Mouse (Mus musculus): ENCODE results near the gene Gm20831. TPM values are rescaled to one million over a fixed set of nuclear protein-coding genes. Genes with fewer than 3 reads are reported as not detected.
"Not testable (repeated sequence)": the region's sequence is repeated elsewhere in the genome, so short reads cannot be mapped to it uniquely, and the experiment has no call there.

Gene Gm20831
- polyA plus RNA-seq (2015; fragmentation: Nextera tagmentation; extraction: Ambion mirVana) = not detected in 2 replicates

DNA sequence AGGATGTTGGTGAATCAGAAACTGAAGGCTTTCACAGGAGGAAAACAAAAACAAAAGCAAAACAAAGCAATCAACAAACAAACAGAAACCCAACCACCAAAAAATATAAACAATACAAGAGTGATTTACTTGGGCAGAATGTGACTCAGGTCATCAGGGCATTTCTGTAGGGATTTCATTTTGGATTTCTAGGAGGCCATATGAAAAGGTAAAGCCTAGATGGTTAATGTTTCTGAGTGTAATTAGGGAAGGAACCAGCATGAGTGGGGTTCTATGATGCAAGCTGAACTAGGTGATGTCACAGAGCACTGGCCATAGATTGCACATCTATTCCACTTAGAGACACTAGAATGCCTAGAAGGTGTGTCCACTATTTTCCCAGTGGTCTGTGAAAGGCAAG, at the start of gene Gm20831, which contains the start of gene Gm20772:
TSS of gene Gm20831 (plus strand) at position 301 of the 400 bp plus-strand sequence.
TSS of gene Gm20772 (plus strand) at position 301 of the 400 bp plus-strand sequence.
- not testable (repeated sequence) for H3K9ac ChIP-seq (ENCODE audit: low read depth, low read length); H3K9me3 ChIP-seq (ENCODE audit: control insufficient read depth, low read length)

GRCm38 (mm10) chrY:17846166-17846565, 28.4 kb upstream of the Gm20831 start, which contains the start of gene Gm21904:
Gm21904 (minus strand) TSS chrY:17846266.
- H3K9me3 ChIP-seq (ENCODE audit: control insufficient read depth, low read length); H3K9ac ChIP-seq (ENCODE audit: low read depth, low read length); ATAC-seq; H3K27me3 ChIP-seq (replicated peaks; ENCODE audit: control insufficient read depth, insufficient read depth, low read length); H3K27ac ChIP-seq (ENCODE audit: low read depth, low read length); H3K4me2 ChIP-seq (ENCODE audit: low read length); H3K4me3 ChIP-seq (ENCODE audit: low read length); H3K36me3 ChIP-seq (ENCODE audit: control insufficient read depth, insufficient read depth, low read length); H3K4me1 ChIP-seq (ENCODE audit: control insufficient read depth, insufficient read depth, low read depth, low read length): not testable (repeated sequence)
- WGBS = no CpG with 5 or more reads among the region's 3 CpGs

More for the DNA sequence above, at the start of gene Gm20831, which contains the start of gene Gm20772:
- H3K4me3 ChIP-seq (ENCODE audit: low read length); H3K27me3 ChIP-seq (replicated peaks; ENCODE audit: control insufficient read depth, insufficient read depth, low read length); H3K4me2 ChIP-seq (ENCODE audit: low read length); H3K4me1 ChIP-seq (ENCODE audit: control insufficient read depth, insufficient read depth, low read depth, low read length); H3K36me3 ChIP-seq (ENCODE audit: control insufficient read depth, insufficient read depth, low read length); H3K27ac ChIP-seq (ENCODE audit: low read depth, low read length); ATAC-seq: not testable (repeated sequence)

DNA sequence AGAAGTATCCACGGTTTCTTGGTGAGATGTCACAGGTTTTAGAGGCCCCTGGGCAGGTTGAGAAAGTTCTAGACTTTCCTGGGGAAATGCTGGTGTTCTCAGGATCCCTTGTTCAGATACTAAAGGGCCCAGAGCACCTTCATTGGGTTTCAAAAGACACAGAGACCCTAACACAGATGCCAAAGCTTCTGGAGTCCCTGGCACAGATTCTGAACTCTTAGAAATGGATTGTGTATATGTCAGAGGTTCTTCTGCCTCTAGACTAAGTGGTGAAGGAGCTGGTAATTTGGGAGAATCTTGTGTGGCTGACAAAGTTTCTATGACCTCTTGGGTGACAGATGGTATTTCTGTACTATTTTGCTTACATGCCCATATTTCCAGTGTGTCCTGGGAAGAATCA, 62.7 kb downstream of the Gm20831 start, which contains the start of gene Srsy:
TSS of gene Srsy (minus strand) at position 101 of the 400 bp plus-strand sequence.
- H3K4me2 ChIP-seq (ENCODE audit: low read length); H3K4me3 ChIP-seq (ENCODE audit: low read length); H3K27ac ChIP-seq (ENCODE audit: low read depth, low read length); H3K4me1 ChIP-seq (ENCODE audit: control insufficient read depth, insufficient read depth, low read depth, low read length); ATAC-seq; H3K27me3 ChIP-seq (replicated peaks; ENCODE audit: control insufficient read depth, insufficient read depth, low read length); H3K9me3 ChIP-seq (ENCODE audit: control insufficient read depth, low read length); H3K36me3 ChIP-seq (ENCODE audit: control insufficient read depth, insufficient read depth, low read length); H3K9ac ChIP-seq (ENCODE audit: low read depth, low read length): not testable (repeated sequence)
- WGBS = no CpG with 5 or more reads among the region's 1 CpGs

Other genes starting within 250 kb of the Gm20831 start
- gene Gm21904, start 28.5 kb upstream of the Gm20831 start, polyA plus RNA-seq (2015; fragmentation: Nextera tagmentation; extraction: Ambion mirVana) = not detected in 2 replicates
- not detected in 2 replicates for gene Gm20772, start within 50 bp of the Gm20831 start, polyA plus RNA-seq (2015; fragmentation: Nextera tagmentation; extraction: Ambion mirVana)
- gene Srsy, start 62.6 kb downstream of the Gm20831 start, polyA plus RNA-seq (2015; fragmentation: Nextera tagmentation; extraction: Ambion mirVana) = not detected in 2 replicates
- gene Gm21764, start 187.1 kb downstream of the Gm20831 start, polyA plus RNA-seq (2015; fragmentation: Nextera tagmentation; extraction: Ambion mirVana) = not detected in 2 replicates
- gene Ssty1, start 214.4 kb downstream of the Gm20831 start, polyA plus RNA-seq (2015; fragmentation: Nextera tagmentation; extraction: Ambion mirVana) = not detected in 2 replicates

Data from hindbrain, embryonic 16.5 days (tissue).